Mouse (Mus musculus) CH12.LX (cell line): Measurements from ENCODE around the gene Pnldc1. TPM values are rescaled to one million over a fixed set of nuclear protein-coding genes. Genes with fewer than 3 reads are reported as not detected.

ENCODE experiments used
- DNase-seq: peaks from one replicate; pipeline ENCODE4 v3.0.0-alpha.2; 2013; ENCODE audit errors: extremely low read depth
- H3K27ac ChIP-seq: 2 replicates; pipeline ENCODE4 v1.5.1; 2012; ENCODE audit warnings: low read depth, mild to moderate bottlenecking, control low read depth, moderate library complexity; ENCODE audit not compliant: insufficient read depth
- H3K27me3 ChIP-seq: replicated peaks from 2 replicates; pipeline ENCODE3; 2012; ENCODE audit warnings: inconsistent platforms
- H3K36me3 ChIP-seq, 2 experiments: replicated peaks in 1 of 2; 2 replicates each; pipeline versions ENCODE3 to v1.6.1; 2012; ENCODE audit warnings: inconsistent platforms in 1 of 2, low read length in 1 of 2, mild to moderate bottlenecking in 1 of 2, mixed read lengths in 1 of 2, moderate library complexity in 1 of 2; ENCODE audit not compliant: control insufficient read depth in 1 of 2, insufficient read depth in 1 of 2
- H3K4me1 ChIP-seq, 2 experiments: 2 replicates each; pipeline ENCODE4 v1.6.1; 2012; ENCODE audit warnings: inconsistent platforms in 1 of 2, moderate library complexity in 1 of 2; ENCODE audit not compliant: insufficient read depth in 2 of 2, control insufficient read depth in 1 of 2
- H3K4me2 ChIP-seq: 2 replicates; pipeline ENCODE4 v1.6.1; 2012; ENCODE audit warnings: low read depth, mild to moderate bottlenecking, control low read depth; ENCODE audit not compliant: poor library complexity, insufficient read depth, severe bottlenecking
- H3K4me3 ChIP-seq, 3 experiments: fragments of 150-350 bp in 1 of 3; sonication (generic) in 1 of 3; replicated peaks in 1 of 3; 2 replicates each; pipeline versions ENCODE3 to v1.5.1; 2011 to 2012; ENCODE audit warnings: low read depth in 2 of 3, low read length in 2 of 3, mild to moderate bottlenecking in 2 of 3, moderate library complexity in 2 of 3, control low read depth in 1 of 3, improper control_type of control experiment in 1 of 3, inconsistent platforms in 1 of 3, mixed read lengths in 1 of 3; ENCODE audit not compliant: poor library complexity in 1 of 3
- H3K79me2 ChIP-seq: replicated peaks from 2 replicates; pipeline ENCODE4 v1.6.1; 2012; ENCODE audit warnings: mild to moderate bottlenecking, moderate library complexity; ENCODE audit not compliant: control insufficient read depth, poor library complexity, insufficient read depth, severe bottlenecking; ENCODE audit errors: extremely low read depth
- H3K9ac ChIP-seq: 2 replicates; pipeline ENCODE4 v1.6.1; 2012; ENCODE audit warnings: low read depth, mild to moderate bottlenecking, control low read depth, moderate library complexity; ENCODE audit not compliant: insufficient read depth
- H3K9me3 ChIP-seq: replicated peaks from 2 replicates; pipeline ENCODE3; 2012; ENCODE audit warnings: low read length, inconsistent platforms, mixed read lengths
- BHLHE40 ChIP-seq: IDR thresholded peaks from 2 replicates; pipeline ENCODE4 v1.6.1; 2011; ENCODE audit warnings: mild to moderate bottlenecking, low read depth, low read length, improper control_type of control experiment
- ETS1 ChIP-seq: conservative IDR thresholded peaks from 2 replicates; pipeline ENCODE4 v1.6.1; 2012; ENCODE audit warnings: low read depth, mild to moderate bottlenecking, inconsistent platforms, low read length, improper control_type of control experiment, moderate library complexity
- JUND ChIP-seq: conservative IDR thresholded peaks from 2 replicates; pipeline ENCODE4 v1.6.1; 2011; ENCODE audit warnings: low read depth, low read length, improper control_type of control experiment
- KAT2A ChIP-seq: IDR thresholded peaks from 2 replicates; pipeline ENCODE4 v1.6.1; 2012; ENCODE audit warnings: low read length, improper control_type of control experiment, inconsistent platforms; ENCODE audit not compliant: insufficient replicate concordance
- MAZ ChIP-seq: IDR thresholded peaks from 2 replicates; pipeline ENCODE4 v1.6.1; 2012; ENCODE audit warnings: low read depth, mild to moderate bottlenecking, inconsistent platforms, low read length, improper control_type of control experiment, moderate library complexity
- POLR2AphosphoS2 ChIP-seq: IDR thresholded peaks from 2 replicates; pipeline ENCODE4 v1.6.1; 2011; ENCODE audit warnings: low read depth, low read length, improper control_type of control experiment
- SIN3A ChIP-seq: IDR thresholded peaks from 2 replicates; pipeline ENCODE4 v1.6.1; 2012; ENCODE audit warnings: low read length, improper control_type of control experiment, inconsistent platforms
- SMC3 ChIP-seq: IDR thresholded peaks from 2 replicates; pipeline ENCODE4 v1.6.1; 2011; ENCODE audit warnings: low read depth, low read length, improper control_type of control experiment
- TCF12 ChIP-seq: IDR thresholded peaks from 2 replicates; pipeline ENCODE4 v1.6.1; 2014; ENCODE audit warnings: low read depth, mild to moderate bottlenecking, inconsistent platforms, low read length, improper control_type of control experiment
- UBTF ChIP-seq: IDR thresholded peaks from 2 replicates; pipeline ENCODE4 v1.6.1; 2012; ENCODE audit warnings: low read depth, mild to moderate bottlenecking, inconsistent platforms, low read length, improper control_type of control experiment, moderate library complexity
- USF2 ChIP-seq: conservative IDR thresholded peaks from 2 replicates; pipeline ENCODE4 v1.6.1; 2011; ENCODE audit warnings: low read depth, low read length, improper control_type of control experiment
- ZKSCAN1 ChIP-seq: IDR thresholded peaks from 2 replicates; pipeline ENCODE4 v1.6.1; 2012; ENCODE audit warnings: low read depth, inconsistent platforms, low read length, improper control_type of control experiment, borderline replicate concordance
- dilution Hi-C: fragments of 300-500 bp; cut with MboI; formaldehyde crosslinking; loops from 2 replicates; pipeline ENCODE4 v1.14.3; 2020; ENCODE audit warnings: low sequenced_read_pairs; ENCODE audit not compliant: extremely low pct_unique_long_range_greater_than_20kb, extremely low pct_ligation_motif_present
- in situ Hi-C: fragments of 300-500 bp; cut with MboI; formaldehyde crosslinking; loops from 3 replicates; pipeline ENCODE4 v1.14.3; 2019; ENCODE audit warnings: low sequenced_read_pairs, low pct_ligation_motif_present, low pct_unique_long_range_greater_than_20kb, mixed read lengths
- polyA plus RNA-seq: library from polyadenylated mRNA; unstranded; fragments of >175 nt; gene quantifications from 2 replicates; pipeline ENCODE4 v1.2.1, GENCODE M21; 2012; ENCODE audit warnings: low read depth; ENCODE audit not compliant: insufficient read length
- total RNA-seq, 2 experiments: library from RNA; depleted of rRNA; stranded (reverse); fragments of 300-350 nt in 1 of 2; fragments of >200 nt in 1 of 2; gene quantifications; 2 replicates each; pipeline ENCODE4 v1.2.3; 2012 to 2014

The Pnldc1 gene
- total and polyA plus RNA-seq, 3 experiments, result 0.11 to 0.90 (median 0.25) TPM

GRCm38 (mm10) chr17:12839475-12840267 lies 70.4 kb downstream of the Pnldc1 start:
- no peak for DNase-seq
- dilution Hi-C loops (no loop called here), in situ Hi-C loops (no loop called here)
- Histone ChIP-seq H3K9me3 (no peaks in the 10 kb centered on the region), H3K27ac (no peak overlapping the region), H3K9ac (no peak overlapping the region), H3K36me3 (no peaks in the 10 kb centered on the region), H3K27me3 (no peaks in the 10 kb centered on the region), H3K4me2 (no peak overlapping the region), H3K79me2 (no peaks in the 10 kb centered on the region), H3K4me3 (no peak overlapping the region), H3K4me1 (no peaks in the 10 kb centered on the region)
- no peak for TF ChIP-seq JUND
- TF ChIP-seq ZKSCAN1, result no peak
- TF ChIP-seq SMC3, result no peak
- no peak for TF ChIP-seq USF2
- no peak for TF ChIP-seq UBTF
- no peak for TF ChIP-seq KAT2A
- no peak for TF ChIP-seq MAZ
- no peak for TF ChIP-seq POLR2AphosphoS2
- no peak for TF ChIP-seq SIN3A
- no peak for TF ChIP-seq BHLHE40
- TF ChIP-seq TCF12, result no peak
- no peak for TF ChIP-seq ETS1

Other genes starting within 250 kb of the Pnldc1 start
- 0.64 and 0.80 TPM in 2 replicates for gene Slc22a1, start 234.4 kb downstream of the Pnldc1 start, total RNA-seq (2012; rRNA removed)
- 1.1 TPM in 1 of 2 replicates, not detected in the other for gene Slc22a1, start 234.4 kb downstream of the Pnldc1 start, total RNA-seq (2014; rRNA removed)
- gene Slc22a1, start 234.4 kb downstream of the Pnldc1 start, polyA plus RNA-seq, result 0.76 and 1.2 TPM in 2 replicates
- 57.5 and 61.8 TPM in 2 replicates for gene Igf2r, start 140.6 kb downstream of the Pnldc1 start, total RNA-seq (2012; rRNA removed)
- gene Igf2r, start 140.6 kb downstream of the Pnldc1 start, total RNA-seq (2014; rRNA removed), result 25.6 and 27.8 TPM in 2 replicates
- gene Igf2r, start 140.6 kb downstream of the Pnldc1 start, polyA plus RNA-seq, result 32.3 and 34.6 TPM in 2 replicates
- gene Mas1, start 42.1 kb downstream of the Pnldc1 start, total RNA-seq (2012; rRNA removed), result not detected in 2 replicates
- gene Mas1, start 42.1 kb downstream of the Pnldc1 start, total RNA-seq (2014; rRNA removed), result not detected in 2 replicates
- 0.19 TPM in 1 of 2 replicates, not detected in the other for gene Mas1, start 42.1 kb downstream of the Pnldc1 start, polyA plus RNA-seq
- gene Mrgprh, start 34.2 kb downstream of the Pnldc1 start, total RNA-seq (2012; rRNA removed), result not detected in 2 replicates
- gene Mrgprh, start 34.2 kb downstream of the Pnldc1 start, total RNA-seq (2014; rRNA removed), result not detected in 2 replicates
- gene Mrgprh, start 34.2 kb downstream of the Pnldc1 start, polyA plus RNA-seq, result not detected in 2 replicates
- gene Tcp1, start 5.5 kb upstream of the Pnldc1 start, total RNA-seq (2012; rRNA removed), result 540 and 569 TPM in 2 replicates
- 951 and 1,060 TPM in 2 replicates for gene Tcp1, start 5.5 kb upstream of the Pnldc1 start, total RNA-seq (2014; rRNA removed)
- gene Tcp1, start 5.5 kb upstream of the Pnldc1 start, polyA plus RNA-seq, result 560 and 726 TPM in 2 replicates
- 132 and 184 TPM in 2 replicates for gene Mrpl18, start 6.1 kb upstream of the Pnldc1 start, total RNA-seq (2012; rRNA removed)
- 197 and 223 TPM in 2 replicates for gene Mrpl18, start 6.1 kb upstream of the Pnldc1 start, total RNA-seq (2014; rRNA removed)
- 150 and 153 TPM in 2 replicates for gene Mrpl18, start 6.1 kb upstream of the Pnldc1 start, polyA plus RNA-seq
- gene Acat3, start 30.4 kb upstream of the Pnldc1 start, total RNA-seq (2012; rRNA removed), result 12.7 and 14.7 TPM in 2 replicates
- gene Acat3, start 30.4 kb upstream of the Pnldc1 start, total RNA-seq (2014; rRNA removed), result 0.31 and 1.4 TPM in 2 replicates
- 0.77 and 1.00 TPM in 2 replicates for gene Acat3, start 30.4 kb upstream of the Pnldc1 start, polyA plus RNA-seq
- 58.6 and 67.1 TPM in 2 replicates for gene Acat2, start 50.5 kb upstream of the Pnldc1 start, total RNA-seq (2012; rRNA removed)
- 115 and 128 TPM in 2 replicates for gene Acat2, start 50.5 kb upstream of the Pnldc1 start, total RNA-seq (2014; rRNA removed)
- 48.6 and 48.8 TPM in 2 replicates for gene Acat2, start 50.5 kb upstream of the Pnldc1 start, polyA plus RNA-seq
- 54.1 and 70.0 TPM in 2 replicates for gene Wtap, start 83.9 kb upstream of the Pnldc1 start, total RNA-seq (2012; rRNA removed)
- 129 and 136 TPM in 2 replicates for gene Wtap, start 83.9 kb upstream of the Pnldc1 start, total RNA-seq (2014; rRNA removed)
- gene Wtap, start 83.9 kb upstream of the Pnldc1 start, polyA plus RNA-seq, result 88.9 and 119 TPM in 2 replicates
- gene Sod2, start 96.6 kb upstream of the Pnldc1 start, total RNA-seq (2012; rRNA removed), result 72.1 and 75.6 TPM in 2 replicates
- gene Sod2, start 96.6 kb upstream of the Pnldc1 start, total RNA-seq (2014; rRNA removed), result 101 and 103 TPM in 2 replicates
- 81.3 and 89.2 TPM in 2 replicates for gene Sod2, start 96.6 kb upstream of the Pnldc1 start, polyA plus RNA-seq
- 5.6 and 6.1 TPM in 2 replicates for gene Gpr31b, start 142.1 kb upstream of the Pnldc1 start, total RNA-seq (2012; rRNA removed)
- gene Gpr31b, start 142.1 kb upstream of the Pnldc1 start, total RNA-seq (2014; rRNA removed), result 3.2 and 3.3 TPM in 2 replicates
- gene Gpr31b, start 142.1 kb upstream of the Pnldc1 start, polyA plus RNA-seq, result 7.8 and 8.0 TPM in 2 replicates
- 0.13 TPM in 1 of 2 replicates, not detected in the other for gene Tcp10b, start 150.9 kb upstream of the Pnldc1 start, total RNA-seq (2012; rRNA removed)
- gene Tcp10b, start 150.9 kb upstream of the Pnldc1 start, total RNA-seq (2014; rRNA removed), result not detected in 2 replicates
- not detected in 2 replicates for gene Tcp10b, start 150.9 kb upstream of the Pnldc1 start, polyA plus RNA-seq
- 0.55 and 0.71 TPM in 2 replicates for gene Unc93a, start 221.6 kb upstream of the Pnldc1 start, total RNA-seq (2012; rRNA removed)
- 2.2 and 2.7 TPM in 2 replicates for gene Unc93a, start 221.6 kb upstream of the Pnldc1 start, total RNA-seq (2014; rRNA removed)
- gene Unc93a, start 221.6 kb upstream of the Pnldc1 start, polyA plus RNA-seq, result 2.0 and 2.4 TPM in 2 replicates